Mouse (Mus musculus): Measurements from ENCODE around the gene Olfr777.
"Not testable (repeated sequence)": the region's sequence is repeated elsewhere in the genome, so short reads cannot be mapped to it uniquely, and the experiment has no call there.

The Olfr777 gene

GRCm38 (mm10) chr10:129271081-129271535 lies at the start of gene Olfr777:
TSS of gene Olfr777 (minus strand) at chr10:129271485.
- DNase-seq (ENCODE audit: low read depth), result no peak

GRCm38 (mm10) chr10:129317817-129318216 lies 46.5 kb upstream of the Olfr777 start, which contains the start of gene Olfr780:
TSS of gene Olfr780 (plus strand) at chr10:129318117.
- no peak for DNase-seq (ENCODE audit: low read depth)

- not testable (repeated sequence) for DNase-seq (ENCODE audit: low read depth)
These were observed 42.2 kb upstream of the Olfr777 start for GRCm38 (mm10) chr10:129313521-129313920.

- DNase-seq (ENCODE audit: low read depth), result not testable (repeated sequence)
These were observed 41.7 kb upstream of the Olfr777 start for GRCm38 (mm10) chr10:129312973-129313372.

GRCm38 (mm10) chr10:129258827-129259226 lies 12.5 kb downstream of the Olfr777 start, which contains the start of gene Olfr776:
TSS of gene Olfr776 (plus strand) at chr10:129259127.
- DNase-seq (ENCODE audit: low read depth), result no peak

GRCm38 (mm10) chr10:129248112-129248511 lies 23.2 kb downstream of the Olfr777 start, which contains the start of gene Olfr775:
TSS of gene Olfr775 (plus strand) at chr10:129248412.
- DNase-seq (ENCODE audit: low read depth), result no peak

- DNase-seq (ENCODE audit: low read depth), result no peak
These were observed 35.4 kb downstream of the Olfr777 start, which contains the start of gene Olfr774 for GRCm38 (mm10) chr10:129235904-129236303. TSS of gene Olfr774 (plus strand) at chr10:129236204.

GRCm38 (mm10) chr10:129230737-129231136 lies 40.5 kb downstream of the Olfr777 start:
- no peak for DNase-seq (ENCODE audit: low read depth)

Measured in induced T-regulatory cell, adult 2 months (primary cell).